Mouse (Mus musculus): ENCODE data around the gene Mios. TPM values are rescaled to one million over a fixed set of nuclear protein-coding genes. Genes with fewer than 3 reads are reported as not detected.

The Mios gene
- polyA plus RNA-seq (2016; fragmentation: Nextera tagmentation; extraction: Ambion mirVana), result 25.2 and 25.3 TPM in 2 replicates

DNA sequence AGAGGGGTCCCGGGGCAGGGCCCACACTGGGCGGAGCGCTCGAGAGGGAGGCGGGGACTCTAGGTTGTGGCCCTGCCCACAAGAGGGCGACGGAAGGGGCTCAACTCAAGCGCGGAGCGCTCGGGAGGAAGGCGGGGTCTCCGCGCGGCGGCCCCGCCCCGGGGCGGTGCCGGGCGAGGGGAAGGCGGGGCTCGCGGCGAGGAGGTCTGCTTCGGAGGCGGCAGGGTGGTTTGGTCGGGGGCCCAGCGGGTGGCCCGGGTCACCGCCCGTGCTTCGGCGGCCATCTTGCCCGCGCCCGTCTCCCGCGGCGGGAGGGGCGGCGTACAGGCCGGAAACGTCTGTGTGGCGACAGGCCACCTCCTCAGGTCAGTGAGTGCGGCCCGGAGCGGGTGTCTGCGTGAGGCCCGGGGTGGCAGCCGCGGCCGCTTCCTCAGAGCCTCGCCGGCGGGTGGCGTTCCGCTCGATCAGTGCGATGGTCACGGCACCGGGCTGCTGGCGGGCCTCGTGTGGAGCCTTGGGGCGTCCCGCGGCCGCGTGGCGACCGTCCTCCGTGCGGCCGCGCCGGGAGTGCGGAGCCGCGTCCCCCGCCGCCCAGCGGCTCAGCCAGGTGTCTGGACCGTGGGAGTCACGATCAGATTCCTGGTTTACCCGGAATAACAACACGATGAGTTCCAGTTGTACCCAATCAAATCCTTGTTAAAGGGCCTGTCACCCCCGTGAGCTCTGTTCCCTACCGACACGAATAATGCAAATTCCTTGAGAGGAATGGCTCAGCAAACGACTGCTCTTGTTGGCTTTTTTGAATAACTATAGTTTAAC lies at the start of gene Mios:
Gene Mios, plus strand, starts transcription at position 176 of the 819 bp plus-strand sequence.
- Histone ChIP-seq H3K9me3 (no peaks in the 10 kb centered on the region), H3K27me3 (no peaks in the 10 kb centered on the region), H3K27ac (peak within 1 kb of the TSS; percentile 89), H3K36me3 (replicated peaks) (no peaks in the 10 kb centered on the region; the same call in 1 of the 2 replicates), H3K9ac (peak within 1 kb of the TSS; percentile 90), H3K4me1 (peaks cover 10% of the 10 kb centered on the region), H3K4me2 (peak within 1 kb of the TSS; percentile 55), H3K4me3 (replicated peaks) (peak within 1 kb of the TSS; percentile 79)
- under 1% methylated on average over 80 of the region's 90 CpGs for WGBS
- ATAC-seq (ENCODE audit: low FRiP score), result peak; percentile 98

DNA sequence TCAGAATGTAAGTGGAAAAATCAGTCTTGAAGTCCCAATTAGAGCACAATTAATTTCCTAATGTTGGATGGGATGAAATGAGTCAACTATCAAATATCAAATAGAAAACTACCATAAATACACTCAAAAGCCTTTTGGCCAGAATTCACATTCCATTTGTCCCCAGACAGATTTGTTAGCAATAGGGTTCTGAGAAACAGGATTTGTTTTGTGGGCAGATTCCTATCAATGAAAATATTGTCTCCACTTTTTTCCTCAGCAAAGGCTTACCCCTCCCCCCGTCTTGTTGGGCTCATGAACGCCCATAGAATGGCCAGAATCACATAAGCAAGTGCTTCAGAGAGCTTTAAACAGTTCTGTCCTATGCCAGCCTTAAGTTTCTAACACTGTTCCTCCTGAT lies 49.0 kb upstream of the Mios start:
- no peak for ATAC-seq (ENCODE audit: low FRiP score)
- Histone ChIP-seq H3K9ac (no peak overlapping the region), H3K27me3 (no peaks in the 10 kb centered on the region), H3K27ac (no peak overlapping the region), H3K4me3 (replicated peaks) (no peak overlapping the region), H3K4me1 (no peaks in the 10 kb centered on the region), H3K36me3 (replicated peaks) (no peaks in the 10 kb centered on the region), H3K4me2 (no peak overlapping the region), H3K9me3 (no peaks in the 10 kb centered on the region)
- 65% methylated on average over 2 of the region's 2 CpGs for WGBS

DNA sequence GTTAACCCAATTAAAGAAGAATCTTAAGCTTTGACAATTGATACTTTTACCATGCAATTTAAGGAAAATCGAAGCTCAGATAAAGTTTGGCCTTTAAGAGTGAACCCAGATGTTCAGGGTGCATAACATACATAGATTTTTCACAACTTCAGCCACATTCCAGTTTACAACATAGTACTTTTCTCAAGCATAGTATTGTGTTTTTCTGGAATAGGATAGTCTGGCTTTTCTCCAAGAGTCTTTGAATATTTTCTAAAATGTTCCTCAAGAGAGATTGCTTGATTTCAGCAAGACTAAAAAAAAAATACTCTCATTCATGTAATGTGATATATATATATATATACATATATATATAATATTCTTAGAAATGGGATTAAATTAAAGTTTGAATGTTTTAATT lies 44.3 kb upstream of the Mios start:
- WGBS, result 67% methylated on average over 1 of the region's 1 CpGs
- no peaks in the 10 kb centered on the region for H3K9me3 ChIP-seq
- H3K4me2 ChIP-seq, result no peak overlapping the region
- no peaks in the 10 kb centered on the region for H3K4me1 ChIP-seq
- H3K27me3 ChIP-seq, result no peaks in the 10 kb centered on the region
- H3K27ac ChIP-seq, result no peak overlapping the region
- no peak overlapping the region for H3K4me3 ChIP-seq (replicated peaks)
- no peak for ATAC-seq (ENCODE audit: low FRiP score)
- H3K9ac ChIP-seq, result no peak overlapping the region
- H3K36me3 ChIP-seq (replicated peaks), result no peaks in the 10 kb centered on the region

DNA sequence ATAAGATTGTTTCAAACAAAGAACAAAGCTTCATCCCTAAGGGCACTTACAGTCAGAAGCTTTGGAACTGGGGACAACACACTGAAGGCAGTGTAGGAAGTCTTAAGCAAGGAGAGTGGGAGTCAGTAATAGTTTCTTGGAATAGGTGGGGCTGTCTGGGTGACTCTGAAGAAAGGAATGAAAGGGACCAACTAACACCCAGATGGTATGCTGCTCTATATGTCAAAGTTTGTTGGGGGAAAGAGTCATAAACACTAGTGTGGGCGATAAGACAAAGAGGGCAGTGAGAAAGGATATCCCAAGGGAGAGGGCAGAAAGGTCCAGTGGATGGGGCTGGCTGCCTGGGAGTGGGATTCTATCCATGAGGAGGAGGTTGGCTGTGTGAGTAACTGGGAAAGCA lies 36.9 kb upstream of the Mios start:
- no peak overlapping the region for H3K4me2 ChIP-seq
- 76% methylated on average over 1 of the region's 1 CpGs for WGBS

DNA sequence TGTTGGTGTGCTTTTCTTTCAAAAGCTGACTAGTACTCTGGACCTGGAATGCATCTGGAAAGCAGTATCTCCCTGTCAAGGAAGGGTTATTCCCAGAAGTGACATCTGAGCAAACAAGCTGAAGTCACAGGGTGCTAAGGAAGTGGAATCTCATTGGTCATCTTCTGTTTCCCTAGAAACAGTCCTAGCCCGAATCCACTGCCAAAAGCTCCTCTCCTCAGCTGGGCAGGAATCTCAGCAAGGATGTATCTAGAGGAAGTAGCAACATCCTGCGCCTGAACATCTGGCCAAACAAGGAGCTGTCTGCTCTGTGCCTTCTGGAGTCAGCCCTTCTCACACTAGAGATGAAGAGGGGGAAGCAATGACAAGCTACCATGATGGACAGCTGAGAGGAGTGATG lies 35.0 kb upstream of the Mios start:
- WGBS, result 70% methylated on average over 2 of the region's 2 CpGs
- no peak overlapping the region for H3K9ac ChIP-seq
- no peak overlapping the region for H3K4me2 ChIP-seq
- ATAC-seq (ENCODE audit: low FRiP score), result no peak
- no peak overlapping the region for H3K27ac ChIP-seq
- no peaks in the 10 kb centered on the region for H3K36me3 ChIP-seq (replicated peaks)
- H3K4me1 ChIP-seq, result peaks cover 11% of the 10 kb centered on the region
- H3K9me3 ChIP-seq, result no peaks in the 10 kb centered on the region
- no peak overlapping the region for H3K4me3 ChIP-seq (replicated peaks)
- no peaks in the 10 kb centered on the region for H3K27me3 ChIP-seq

More for the DNA sequence above, 36.9 kb upstream of the Mios start:
- Histone ChIP-seq H3K4me1 (no peaks in the 10 kb centered on the region), H3K4me3 (replicated peaks) (no peak overlapping the region), H3K27ac (no peak overlapping the region), H3K36me3 (replicated peaks) (no peaks in the 10 kb centered on the region), H3K9me3 (no peaks in the 10 kb centered on the region), H3K27me3 (no peaks in the 10 kb centered on the region), H3K9ac (no peak overlapping the region)
- ATAC-seq (ENCODE audit: low FRiP score), result no peak

DNA sequence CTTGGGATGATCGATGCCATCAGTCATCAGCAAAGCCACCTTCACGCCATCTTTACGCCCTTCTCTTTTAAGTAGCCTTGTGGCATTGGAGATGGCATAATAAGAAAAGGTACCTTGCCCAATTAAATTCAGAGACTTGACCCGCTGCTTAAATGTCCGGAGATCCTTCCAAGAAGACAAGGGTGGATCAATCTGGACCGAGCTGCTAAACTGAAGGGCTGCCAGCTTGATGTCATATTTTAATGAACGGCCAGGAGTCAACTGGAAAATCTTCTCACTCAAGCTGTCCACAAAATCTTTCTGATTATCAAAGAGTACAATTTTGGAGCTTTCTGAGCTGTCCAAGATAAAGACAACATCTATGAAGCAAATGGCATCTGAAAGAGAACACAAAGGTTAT lies 33.7 kb upstream of the Mios start:
- H3K4me2 ChIP-seq, result no peak overlapping the region
- no peak overlapping the region for H3K4me3 ChIP-seq (replicated peaks)
- no peak overlapping the region for H3K9ac ChIP-seq
- no peaks in the 10 kb centered on the region for H3K27me3 ChIP-seq
- no peak overlapping the region for H3K27ac ChIP-seq
- no peaks in the 10 kb centered on the region for H3K9me3 ChIP-seq
- peaks cover 12% of the 10 kb centered on the region for H3K4me1 ChIP-seq
- WGBS, result 97% methylated on average over 7 of the region's 7 CpGs
- ATAC-seq (ENCODE audit: low FRiP score), result no peak
- no peaks in the 10 kb centered on the region for H3K36me3 ChIP-seq (replicated peaks)

DNA sequence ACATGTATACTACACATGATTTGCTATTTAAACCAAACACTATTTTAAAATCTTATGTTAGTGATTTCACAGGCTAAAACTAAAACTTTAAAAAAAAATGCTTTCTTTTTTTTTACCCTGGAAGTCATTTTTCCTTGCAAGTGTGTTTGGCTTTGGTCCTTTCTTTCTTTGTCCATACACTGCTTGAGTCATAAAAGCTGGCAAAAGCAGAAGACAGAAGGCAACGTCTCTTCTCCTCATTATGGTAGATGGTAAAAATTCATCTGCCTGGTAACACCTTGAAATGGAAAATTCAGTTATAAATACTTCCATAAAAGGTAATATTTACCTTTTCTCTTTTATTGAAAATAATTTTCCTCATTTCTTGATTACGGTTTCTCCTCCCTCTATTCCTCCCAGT lies 32.9 kb upstream of the Mios start:
- Histone ChIP-seq H3K36me3 (replicated peaks) (no peaks in the 10 kb centered on the region), H3K4me1 (peaks cover 12% of the 10 kb centered on the region), H3K9me3 (no peaks in the 10 kb centered on the region), H3K4me3 (replicated peaks) (no peak overlapping the region), H3K27me3 (no peaks in the 10 kb centered on the region), H3K27ac (no peak overlapping the region), H3K9ac (no peak overlapping the region), H3K4me2 (no peak overlapping the region)
- 83% methylated on average over 2 of the region's 2 CpGs for WGBS
- no peak for ATAC-seq (ENCODE audit: low FRiP score)

DNA sequence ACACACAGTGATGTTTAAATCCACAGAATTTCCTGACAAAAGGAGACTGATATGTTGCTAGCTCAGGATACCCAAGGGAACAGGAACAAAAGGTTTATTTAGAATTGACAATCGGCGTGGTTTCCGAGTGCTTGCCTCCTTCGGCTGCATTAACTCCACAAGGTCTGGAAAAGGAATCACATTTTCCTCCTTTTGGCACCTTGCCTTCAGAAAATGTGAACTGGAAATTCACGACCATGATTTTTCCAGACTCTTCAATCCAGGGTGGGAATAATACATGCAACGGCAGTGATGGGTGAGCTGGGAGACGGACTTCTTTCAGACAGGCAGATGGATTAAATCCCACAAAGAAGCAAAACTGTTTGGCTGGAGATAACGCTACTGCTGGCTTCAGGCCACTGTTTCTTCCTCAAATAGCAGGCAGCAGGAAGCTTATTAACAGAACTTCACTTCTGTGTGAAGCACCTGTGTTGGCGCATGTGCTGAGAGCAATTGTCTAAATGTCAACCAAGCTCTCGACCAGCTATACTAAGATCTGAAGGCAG lies 30.6 kb upstream of the Mios start:
- WGBS, result 12% methylated on average over 10 of the region's 10 CpGs
- H3K9me3 ChIP-seq, result no peaks in the 10 kb centered on the region
- peak overlapping the region; percentile 68; the same call in 1 of the 2 replicates for H3K27ac ChIP-seq
- H3K4me3 ChIP-seq (replicated peaks), result no peak overlapping the region
- ATAC-seq (ENCODE audit: low FRiP score), result 0 out of 2 replicates have a peak, but pooled peaks have one; percentile 44
- no peaks in the 10 kb centered on the region for H3K36me3 ChIP-seq (replicated peaks)
- H3K27me3 ChIP-seq, result no peaks in the 10 kb centered on the region
- H3K4me2 ChIP-seq, result peak overlapping the region; percentile 35
- H3K4me1 ChIP-seq, result peaks cover 12% of the 10 kb centered on the region
- H3K9ac ChIP-seq, result peak overlapping the region; percentile 25; the same call in 1 of the 2 replicates

DNA sequence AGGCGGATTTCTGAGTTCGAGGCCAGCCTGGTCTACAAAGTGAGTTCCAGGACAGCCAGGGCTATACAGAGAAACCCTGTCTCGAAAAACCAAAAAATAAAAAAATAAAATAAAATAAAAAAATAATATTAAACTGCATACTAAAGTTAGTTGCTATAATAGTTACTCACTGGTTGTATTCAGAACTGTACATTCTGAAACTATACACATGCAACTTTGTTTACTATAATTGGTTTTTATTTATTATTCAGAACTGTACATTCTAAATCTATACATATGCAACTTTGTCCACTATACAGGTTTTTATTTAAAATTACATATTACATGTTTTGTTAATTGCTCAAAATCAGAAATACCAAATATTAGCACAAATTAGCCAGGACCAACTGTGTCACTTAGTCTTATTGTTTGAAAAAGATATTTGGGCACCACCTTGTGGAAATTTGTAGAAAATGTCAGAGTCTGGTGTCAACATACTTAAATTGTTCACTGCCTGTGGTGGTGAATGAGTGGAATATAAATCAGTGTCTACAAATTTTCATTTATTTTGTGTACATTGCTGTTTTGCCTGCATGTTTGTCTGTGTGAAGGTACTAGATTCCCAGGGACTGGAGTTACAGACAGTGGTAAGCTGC lies 20.3 kb upstream of the Mios start:
- Histone ChIP-seq H3K9me3 (no peaks in the 10 kb centered on the region), H3K36me3 (replicated peaks) (no peaks in the 10 kb centered on the region), H3K4me3 (replicated peaks) (no peak overlapping the region), H3K4me2 (no peak overlapping the region), H3K4me1 (no peaks in the 10 kb centered on the region), H3K9ac (no peak overlapping the region), H3K27me3 (no peaks in the 10 kb centered on the region), H3K27ac (no peak overlapping the region)
- ATAC-seq (ENCODE audit: low FRiP score), result peak; percentile 60; the same call in 1 of the 2 replicates
- WGBS, result 97% methylated on average over 3 of the region's 3 CpGs

DNA sequence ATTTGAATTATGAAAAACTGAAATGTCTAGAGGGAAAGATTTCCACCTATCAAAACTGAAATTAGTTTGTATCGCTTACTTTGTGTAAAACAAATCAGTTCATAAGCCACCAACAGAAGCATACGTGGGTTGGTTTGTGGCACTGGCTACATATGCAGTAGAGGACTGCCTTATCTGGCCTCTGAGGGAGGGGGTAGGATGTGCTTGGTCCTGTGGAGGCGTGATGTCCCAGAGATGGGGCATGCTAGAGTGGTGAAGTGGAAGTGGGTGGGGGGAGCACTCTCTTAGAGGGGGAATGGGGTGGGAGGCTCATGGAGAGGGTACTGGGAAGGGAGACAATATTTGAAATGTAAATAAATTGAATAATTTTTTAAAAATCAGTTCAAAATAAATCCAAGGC lies 19.1 kb upstream of the Mios start:
- no peaks in the 10 kb centered on the region for H3K27me3 ChIP-seq
- no peak overlapping the region for H3K4me2 ChIP-seq
- no peaks in the 10 kb centered on the region for H3K36me3 ChIP-seq (replicated peaks)
- H3K27ac ChIP-seq, result no peak overlapping the region
- 77% methylated on average over 3 of the region's 3 CpGs for WGBS
- no peaks in the 10 kb centered on the region for H3K9me3 ChIP-seq
- H3K9ac ChIP-seq, result no peak overlapping the region
- no peak overlapping the region for H3K4me3 ChIP-seq (replicated peaks)
- no peaks in the 10 kb centered on the region for H3K4me1 ChIP-seq
- ATAC-seq (ENCODE audit: low FRiP score), result 0 out of 2 replicates have a peak, but pooled peaks have one; percentile 33

DNA sequence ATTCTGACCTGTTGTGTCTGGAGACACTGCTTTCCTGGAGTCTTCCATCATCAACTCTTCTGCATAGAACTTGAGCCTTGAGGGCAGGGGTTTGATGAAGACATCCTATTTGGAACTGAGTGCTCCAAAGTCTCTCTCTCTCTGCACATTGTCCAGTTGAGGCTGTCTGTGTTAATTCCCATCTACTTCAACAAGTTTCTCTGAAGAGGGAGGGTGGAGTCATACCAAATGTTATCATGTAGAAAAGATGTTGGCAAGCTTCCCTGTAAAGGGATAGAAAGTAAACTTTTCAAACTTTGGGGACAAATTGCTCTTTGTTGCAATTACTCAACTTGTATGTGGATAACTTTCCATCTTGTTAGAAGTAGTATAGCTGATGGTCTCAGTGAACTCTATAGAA lies 16.5 kb upstream of the Mios start, which contains the start of gene Col28a1:
Gene Col28a1, minus strand, starts transcription at position 101 of the 400 bp plus-strand sequence.
- Histone ChIP-seq H3K27ac (no peak within 1 kb of the TSS), H3K36me3 (replicated peaks) (no peaks in the 10 kb centered on the region), H3K4me2 (no peak within 1 kb of the TSS), H3K9me3 (peaks cover 5% of the 10 kb centered on the region; the same call in 1 of the 2 replicates), H3K27me3 (no peaks in the 10 kb centered on the region), H3K4me1 (no peaks in the 10 kb centered on the region), H3K9ac (no peak within 1 kb of the TSS), H3K4me3 (replicated peaks) (no peak within 1 kb of the TSS)
- ATAC-seq (ENCODE audit: low FRiP score), result no peak

DNA sequence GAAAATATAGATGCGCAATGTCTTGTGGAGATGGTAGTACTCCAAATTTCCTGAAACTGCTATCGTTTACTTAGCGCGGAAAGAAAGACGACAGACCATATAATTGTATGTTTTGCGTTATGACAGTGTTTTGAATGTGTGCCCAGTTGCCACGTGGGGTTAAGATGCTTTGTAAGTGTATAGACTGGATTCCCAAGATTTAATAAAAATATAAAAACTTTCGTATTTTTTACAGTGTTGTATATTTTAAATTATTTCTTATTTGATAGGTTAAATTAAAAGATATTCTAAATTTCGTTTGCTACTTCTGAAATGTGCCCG lies 804 bp downstream of the Mios start:
- ATAC-seq (ENCODE audit: low FRiP score), result peak; percentile 5; the same call in 1 of the 2 replicates
- Histone ChIP-seq H3K27ac (peak overlapping the region; percentile 89; the same call in 1 of the 2 replicates), H3K9me3 (no peaks in the 10 kb centered on the region), H3K4me2 (peak overlapping the region; percentile 55), H3K4me1 (peaks cover 10% of the 10 kb centered on the region), H3K9ac (peak overlapping the region; percentile 90), H3K36me3 (replicated peaks) (peaks cover 3% of the 10 kb centered on the region; the same call in 1 of the 2 replicates), H3K27me3 (no peaks in the 10 kb centered on the region), H3K4me3 (replicated peaks) (peak overlapping the region; percentile 79)
- WGBS, result 12% methylated on average over 10 of the region's 10 CpGs

Data from forebrain, embryonic 12.5 days (tissue).